Mouse (Mus musculus): Measurements from ENCODE around the gene Rgs9. TPM values are rescaled to one million over a fixed set of nuclear protein-coding genes. Genes with fewer than 3 reads are reported as not detected.

Gene Rgs9
- polyA plus RNA-seq, 1 experiment from 2014 or later: 9.7 TPM

DNA sequence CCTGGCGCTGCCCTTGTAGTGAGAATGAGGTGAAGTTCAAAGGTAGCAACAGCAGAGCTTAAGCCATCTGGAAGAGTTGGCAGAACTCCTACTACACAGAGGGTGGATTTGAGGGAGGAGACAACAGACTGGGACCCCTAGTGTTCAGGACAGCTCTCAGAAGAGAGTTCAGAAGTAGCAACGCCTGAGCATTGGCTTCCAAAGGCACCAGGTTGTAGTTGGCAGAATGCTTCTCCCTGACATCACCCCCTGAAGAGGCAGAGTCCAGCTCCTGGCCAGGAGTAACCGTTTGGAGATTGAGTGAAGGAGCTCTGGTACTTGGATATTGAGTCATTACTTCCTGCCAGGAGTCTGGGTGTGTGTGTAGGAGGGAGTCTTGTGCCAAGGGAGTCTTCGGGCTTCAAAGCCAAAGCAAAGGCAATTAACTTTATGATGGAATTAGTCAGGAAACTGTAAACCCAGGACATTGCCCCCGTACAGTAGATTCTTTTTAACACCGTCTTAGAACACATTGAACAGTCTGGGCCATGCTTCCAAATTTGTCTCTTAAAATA, 110.2 kb downstream of the Rgs9 start:
- Histone ChIP-seq H3K9ac (replicated peaks; ENCODE audit: low read length) (no peak overlapping the region), H3K4me1 (ENCODE audit: control insufficient read depth, insufficient read depth, low read length) (no peaks in the 10 kb centered on the region), H3K4me3 (replicated peaks; ENCODE audit: low read depth, low read length) (no peak overlapping the region), H3K27ac (replicated peaks; ENCODE audit: low read depth, low read length) (no peak overlapping the region), H3K9me3 (ENCODE audit: control insufficient read depth, low read length) (no peaks in the 10 kb centered on the region), H3K4me2 (ENCODE audit: low read length) (no peak overlapping the region), H3K27me3 (ENCODE audit: control insufficient read depth, insufficient read depth, low read length) (no peaks in the 10 kb centered on the region), H3K36me3 (ENCODE audit: control insufficient read depth, insufficient read depth, low read length) (no peaks in the 10 kb centered on the region)
- ATAC-seq (ENCODE audit: low FRiP score, low TSS enrichment) (no peak), DNase-seq (no peak)
- WGBS: 87% methylated on average over 6 of the region's 6 CpGs

- no peaks in the 10 kb centered on the region for H3K36me3 ChIP-seq (ENCODE audit: control insufficient read depth, insufficient read depth, low read length)
- no peak for DNase-seq
These were observed 116.8 kb downstream of the Rgs9 start for GRCm38 (mm10) chr11:109181118-109181517.

GRCm38 (mm10) chr11:109180290-109180689, 117.6 kb downstream of the Rgs9 start:
- Histone ChIP-seq H3K4me1 (ENCODE audit: control insufficient read depth, insufficient read depth, low read length) (no peaks in the 10 kb centered on the region), H3K4me2 (ENCODE audit: low read length) (no peak overlapping the region), H3K9me3 (ENCODE audit: control insufficient read depth, low read length) (no peaks in the 10 kb centered on the region), H3K36me3 (ENCODE audit: control insufficient read depth, insufficient read depth, low read length) (no peaks in the 10 kb centered on the region), H3K9ac (replicated peaks; ENCODE audit: low read length) (no peak overlapping the region), H3K27me3 (ENCODE audit: control insufficient read depth, insufficient read depth, low read length) (no peaks in the 10 kb centered on the region), H3K4me3 (replicated peaks; ENCODE audit: low read depth, low read length) (no peak overlapping the region), H3K27ac (replicated peaks; ENCODE audit: low read depth, low read length) (no peak overlapping the region)
- 92% methylated on average over 11 of the region's 11 CpGs for WGBS
- DNase-seq (no peak), ATAC-seq (ENCODE audit: low FRiP score, low TSS enrichment) (no peak)

More at GRCm38 (mm10) chr11:109181118-109181517, 116.8 kb downstream of the Rgs9 start:
- Histone ChIP-seq H3K27ac (replicated peaks; ENCODE audit: low read depth, low read length) (no peak overlapping the region), H3K4me2 (ENCODE audit: low read length) (no peak overlapping the region), H3K9me3 (ENCODE audit: control insufficient read depth, low read length) (no peaks in the 10 kb centered on the region), H3K4me1 (ENCODE audit: control insufficient read depth, insufficient read depth, low read length) (no peaks in the 10 kb centered on the region), H3K9ac (replicated peaks; ENCODE audit: low read length) (no peak overlapping the region), H3K27me3 (ENCODE audit: control insufficient read depth, insufficient read depth, low read length) (no peaks in the 10 kb centered on the region), H3K4me3 (replicated peaks; ENCODE audit: low read depth, low read length) (no peak overlapping the region)
- WGBS: 71% methylated on average over 7 of the region's 7 CpGs
- ATAC-seq (ENCODE audit: low FRiP score, low TSS enrichment): no peak

DNA sequence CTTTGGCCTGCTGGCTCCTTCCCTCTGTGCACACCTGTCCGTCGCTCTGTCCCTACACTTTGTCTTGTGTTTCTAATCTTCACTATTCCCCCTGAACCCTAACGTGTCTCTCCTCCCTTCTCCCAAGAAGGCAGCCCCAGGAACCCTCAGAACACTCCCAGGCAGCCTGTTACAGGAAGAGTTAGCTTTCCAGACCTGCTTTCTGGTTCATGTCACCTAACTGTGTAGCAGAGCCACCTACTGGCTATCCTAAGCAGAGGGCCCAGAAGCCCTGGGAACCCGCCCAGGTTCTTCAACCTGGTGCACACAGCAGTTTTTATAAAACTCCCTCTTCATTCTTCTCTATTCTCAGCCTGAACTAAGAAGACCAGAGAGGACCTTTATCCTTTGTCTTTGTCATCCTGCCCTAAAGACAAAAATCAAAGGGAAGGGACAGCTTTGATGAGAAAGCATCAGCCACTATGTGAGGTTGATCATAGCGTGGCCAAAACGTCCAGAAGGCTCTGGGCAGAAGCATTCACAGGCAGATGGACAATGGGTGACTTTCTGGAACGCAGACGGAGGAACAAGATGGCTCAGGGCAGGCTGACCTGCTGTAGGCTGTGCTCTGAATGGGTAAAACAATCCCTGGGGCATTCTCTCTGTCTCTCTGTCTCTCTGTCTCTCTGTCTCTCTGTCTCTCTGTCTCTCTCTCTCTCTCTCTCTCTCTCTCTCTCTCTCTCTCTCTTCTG, 119.0 kb downstream of the Rgs9 start:
- no peaks in the 10 kb centered on the region for H3K4me1 ChIP-seq (ENCODE audit: control insufficient read depth, insufficient read depth, low read length)
- no peak overlapping the region for H3K4me2 ChIP-seq (ENCODE audit: low read length)
- H3K36me3 ChIP-seq (ENCODE audit: control insufficient read depth, insufficient read depth, low read length): no peaks in the 10 kb centered on the region
- ATAC-seq (ENCODE audit: low FRiP score, low TSS enrichment) (no peak; the same call in 1 of the 2 replicates), DNase-seq (peak; percentile 84)
- H3K27me3 ChIP-seq (ENCODE audit: control insufficient read depth, insufficient read depth, low read length): no peaks in the 10 kb centered on the region
- H3K4me3 ChIP-seq (replicated peaks; ENCODE audit: low read depth, low read length): no peak overlapping the region
- no peaks in the 10 kb centered on the region for H3K9me3 ChIP-seq (ENCODE audit: control insufficient read depth, low read length)
- no peak overlapping the region for H3K27ac ChIP-seq (replicated peaks; ENCODE audit: low read depth, low read length)
- H3K9ac ChIP-seq (replicated peaks; ENCODE audit: low read length): no peak overlapping the region
- WGBS: 46% methylated on average over 8 of the region's 8 CpGs

DNA sequence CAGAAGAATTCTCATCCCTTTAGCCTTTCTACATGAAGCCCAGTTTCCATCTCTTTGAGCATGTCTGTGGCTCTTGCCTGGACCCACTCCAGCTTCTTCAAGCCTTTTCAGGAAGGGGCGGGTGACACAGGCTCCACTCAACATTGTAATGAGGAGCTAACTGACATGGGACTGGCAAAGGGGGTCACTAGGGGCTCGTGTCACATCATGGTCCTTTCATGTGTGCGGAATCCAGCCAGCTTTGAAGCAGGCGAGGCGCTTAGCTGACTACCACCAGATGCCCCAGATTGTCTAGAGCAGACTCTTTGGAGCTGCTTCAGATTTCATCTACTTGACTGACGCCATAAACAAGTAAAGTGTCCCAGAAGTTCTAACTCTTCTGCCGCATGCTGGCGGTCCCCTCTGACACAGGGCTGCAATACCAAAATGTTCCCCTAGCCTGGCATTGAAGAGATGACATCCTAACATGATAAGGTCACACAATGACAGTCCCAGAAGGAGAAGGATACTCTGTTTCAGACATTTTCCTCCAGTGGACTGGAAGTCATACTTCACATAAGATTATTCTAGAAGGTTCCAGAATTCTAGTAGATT, 122.5 kb downstream of the Rgs9 start:
- Histone ChIP-seq H3K9ac (replicated peaks; ENCODE audit: low read length) (no peak overlapping the region), H3K27ac (replicated peaks; ENCODE audit: low read depth, low read length) (no peak overlapping the region), H3K4me1 (ENCODE audit: control insufficient read depth, insufficient read depth, low read length) (no peaks in the 10 kb centered on the region), H3K4me2 (ENCODE audit: low read length) (no peak overlapping the region), H3K9me3 (ENCODE audit: control insufficient read depth, low read length) (0 out of 2 replicates have a peak, but pooled peaks cover 3% of the 10 kb centered on the region), H3K27me3 (ENCODE audit: control insufficient read depth, insufficient read depth, low read length) (no peaks in the 10 kb centered on the region), H3K4me3 (replicated peaks; ENCODE audit: low read depth, low read length) (no peak overlapping the region), H3K36me3 (ENCODE audit: control insufficient read depth, insufficient read depth, low read length) (no peaks in the 10 kb centered on the region)
- WGBS: 92% methylated on average over 8 of the region's 8 CpGs
- ATAC-seq (ENCODE audit: low FRiP score, low TSS enrichment): no peak
- DNase-seq: no peak

Other genes starting within 250 kb of the Rgs9 start
- gene E030025P04Rik, start 153.8 kb downstream of the Rgs9 start, polyA plus RNA-seq (2014; fragmentation: Nextera tagmentation; extraction: Ambion mirVana): not detected in 2 replicates
- gene Gna13, start 64.7 kb upstream of the Rgs9 start, polyA plus RNA-seq (2014; fragmentation: Nextera tagmentation; extraction: Ambion mirVana): 16.4 and 21.7 TPM in 2 replicates
- gene 9930022D16Rik, start 115.8 kb upstream of the Rgs9 start, polyA plus RNA-seq (2014; fragmentation: Nextera tagmentation; extraction: Ambion mirVana): not detected in 2 replicates
- gene Amz2, start 127.8 kb upstream of the Rgs9 start, polyA plus RNA-seq (2014; fragmentation: Nextera tagmentation; extraction: Ambion mirVana): 63.6 and 78.7 TPM in 2 replicates
- gene Arsg, start 175.2 kb upstream of the Rgs9 start, polyA plus RNA-seq (2014; fragmentation: Nextera tagmentation; extraction: Ambion mirVana): 1.3 and 2.7 TPM in 2 replicates
- 2.8 and 3.1 TPM in 2 replicates for gene Slc16a6, start 175.5 kb upstream of the Rgs9 start, polyA plus RNA-seq (2014; fragmentation: Nextera tagmentation; extraction: Ambion mirVana)

Measured in midbrain, embryonic 14.5 days (tissue).